Mouse (Mus musculus): Measurements from ENCODE around the gene Atp8a2. TPM values are rescaled to one million over a fixed set of nuclear protein-coding genes. Genes with fewer than 3 reads are reported as not detected.
A peak's percentile ranks its signal among the peaks of the same experiment; 100 is the strongest.

Gene Atp8a2
- polyA plus RNA-seq, 1 experiment from 2014 or later, result 7.4 TPM

- no peak for DNase-seq (ENCODE audit: low spot score, missing footprints)
- no peak overlapping the region for H3K27ac ChIP-seq (ENCODE audit: low read depth, low read length)
- no peak for ATAC-seq (ENCODE audit: low FRiP score)
- WGBS, result 87% methylated on average over 1 of the region's 1 CpGs
- no peaks in the 10 kb centered on the region for H3K9me3 ChIP-seq (ENCODE audit: control insufficient read depth, low read length)
- H3K27me3 ChIP-seq (ENCODE audit: control insufficient read depth, insufficient read depth, low read length), result no peaks in the 10 kb centered on the region
- no peak overlapping the region for H3K4me2 ChIP-seq
- no peak overlapping the region for H3K4me3 ChIP-seq (ENCODE audit: low read depth, low read length)
- no peak overlapping the region for H3K9ac ChIP-seq (ENCODE audit: low read length)
- no peaks in the 10 kb centered on the region for H3K4me1 ChIP-seq (ENCODE audit: control insufficient read depth, insufficient read depth, low read length)
- no peaks in the 10 kb centered on the region for H3K36me3 ChIP-seq (ENCODE audit: control insufficient read depth, insufficient read depth, low read length)
Observed at GRCm38 (mm10) chr14:60194606-60195005, 2.4 kb downstream of the Atp8a2 start.

- Histone ChIP-seq H3K27me3 (ENCODE audit: control insufficient read depth, insufficient read depth, low read length) (no peaks in the 10 kb centered on the region), H3K27ac (ENCODE audit: low read depth, low read length) (no peak overlapping the region), H3K9ac (ENCODE audit: low read length) (no peak overlapping the region), H3K4me3 (ENCODE audit: low read depth, low read length) (no peak overlapping the region), H3K36me3 (ENCODE audit: control insufficient read depth, insufficient read depth, low read length) (no peaks in the 10 kb centered on the region), H3K4me2 (no peak overlapping the region), H3K4me1 (ENCODE audit: control insufficient read depth, insufficient read depth, low read length) (no peaks in the 10 kb centered on the region), H3K9me3 (ENCODE audit: control insufficient read depth, low read length) (no peaks in the 10 kb centered on the region)
- WGBS, result 92% methylated on average over 5 of the region's 5 CpGs
- no peak for ATAC-seq (ENCODE audit: low FRiP score)
- DNase-seq (ENCODE audit: low spot score, missing footprints), result no peak
Observed at GRCm38 (mm10) chr14:60189771-60190170, 7.2 kb downstream of the Atp8a2 start.

- ATAC-seq (ENCODE audit: low FRiP score), result no peak
- no peak overlapping the region for H3K4me2 ChIP-seq
- 76% methylated on average over 5 of the region's 5 CpGs for WGBS
Observed at GRCm38 (mm10) chr14:60188201-60188825, 8.7 kb downstream of the Atp8a2 start.

GRCm38 (mm10) chr14:60181306-60181705, 15.7 kb downstream of the Atp8a2 start:
- 91% methylated on average over 2 of the region's 2 CpGs for WGBS
- Histone ChIP-seq H3K27me3 (ENCODE audit: control insufficient read depth, insufficient read depth, low read length) (peaks cover 12% of the 10 kb centered on the region), H3K4me2 (no peak overlapping the region), H3K4me3 (ENCODE audit: low read depth, low read length) (no peak overlapping the region), H3K9ac (ENCODE audit: low read length) (no peak overlapping the region), H3K4me1 (ENCODE audit: control insufficient read depth, insufficient read depth, low read length) (0 out of 2 replicates have a peak, but pooled peaks cover 2% of the 10 kb centered on the region), H3K27ac (ENCODE audit: low read depth, low read length) (no peak overlapping the region), H3K9me3 (ENCODE audit: control insufficient read depth, low read length) (no peaks in the 10 kb centered on the region), H3K36me3 (ENCODE audit: control insufficient read depth, insufficient read depth, low read length) (no peaks in the 10 kb centered on the region)
- no peak for DNase-seq (ENCODE audit: low spot score, missing footprints)
- ATAC-seq (ENCODE audit: low FRiP score), result no peak

More at GRCm38 (mm10) chr14:60188201-60188825, 8.7 kb downstream of the Atp8a2 start:
- H3K4me1 ChIP-seq (ENCODE audit: control insufficient read depth, insufficient read depth, low read length), result no peaks in the 10 kb centered on the region
- DNase-seq (ENCODE audit: low spot score, missing footprints), result no peak
- H3K4me3 ChIP-seq (ENCODE audit: low read depth, low read length), result no peak overlapping the region
- H3K9ac ChIP-seq (ENCODE audit: low read length), result no peak overlapping the region
- H3K9me3 ChIP-seq (ENCODE audit: control insufficient read depth, low read length), result no peaks in the 10 kb centered on the region
- H3K27ac ChIP-seq (ENCODE audit: low read depth, low read length), result no peak overlapping the region
- no peaks in the 10 kb centered on the region for H3K36me3 ChIP-seq (ENCODE audit: control insufficient read depth, insufficient read depth, low read length)
- no peaks in the 10 kb centered on the region for H3K27me3 ChIP-seq (ENCODE audit: control insufficient read depth, insufficient read depth, low read length)

GRCm38 (mm10) chr14:60178571-60178955, 18.4 kb downstream of the Atp8a2 start:
- Histone ChIP-seq H3K4me1 (ENCODE audit: control insufficient read depth, insufficient read depth, low read length) (0 out of 2 replicates have a peak, but pooled peaks cover 2% of the 10 kb centered on the region), H3K27ac (ENCODE audit: low read depth, low read length) (no peak overlapping the region), H3K4me3 (ENCODE audit: low read depth, low read length) (no peak overlapping the region), H3K36me3 (ENCODE audit: control insufficient read depth, insufficient read depth, low read length) (no peaks in the 10 kb centered on the region), H3K9me3 (ENCODE audit: control insufficient read depth, low read length) (no peaks in the 10 kb centered on the region), H3K4me2 (no peak overlapping the region), H3K27me3 (ENCODE audit: control insufficient read depth, insufficient read depth, low read length) (peaks cover 23% of the 10 kb centered on the region), H3K9ac (ENCODE audit: low read length) (no peak overlapping the region)
- WGBS, result 35% methylated on average over 2 of the region's 2 CpGs
- ATAC-seq (ENCODE audit: low FRiP score) (no peak), DNase-seq (ENCODE audit: low spot score, missing footprints) (no peak)

GRCm38 (mm10) chr14:60177614-60178570, 19.1 kb downstream of the Atp8a2 start:
- Histone ChIP-seq H3K27me3 (ENCODE audit: control insufficient read depth, insufficient read depth, low read length) (peaks cover 23% of the 10 kb centered on the region), H3K9me3 (ENCODE audit: control insufficient read depth, low read length) (no peaks in the 10 kb centered on the region), H3K27ac (ENCODE audit: low read depth, low read length) (no peak overlapping the region), H3K36me3 (ENCODE audit: control insufficient read depth, insufficient read depth, low read length) (no peaks in the 10 kb centered on the region), H3K4me2 (peak overlapping the region; percentile 98), H3K9ac (ENCODE audit: low read length) (peak overlapping the region; percentile 78), H3K4me1 (ENCODE audit: control insufficient read depth, insufficient read depth, low read length) (peaks cover 4% of the 10 kb centered on the region; the same call in 1 of the 2 replicates), H3K4me3 (ENCODE audit: low read depth, low read length) (peak overlapping the region; percentile 71)
- peak; percentile 3; the same call in 1 of the 2 replicates for ATAC-seq (ENCODE audit: low FRiP score)
- 20% methylated on average over 37 of the region's 37 CpGs for WGBS
- peak; percentile 91 for DNase-seq (ENCODE audit: low spot score, missing footprints)

- Histone ChIP-seq H3K4me2 (peak overlapping the region; percentile 98), H3K36me3 (ENCODE audit: control insufficient read depth, insufficient read depth, low read length) (no peaks in the 10 kb centered on the region), H3K4me3 (ENCODE audit: low read depth, low read length) (peak overlapping the region; percentile 71), H3K27me3 (ENCODE audit: control insufficient read depth, insufficient read depth, low read length) (peaks cover 23% of the 10 kb centered on the region), H3K9me3 (ENCODE audit: control insufficient read depth, low read length) (no peaks in the 10 kb centered on the region), H3K27ac (ENCODE audit: low read depth, low read length) (no peak overlapping the region), H3K4me1 (ENCODE audit: control insufficient read depth, insufficient read depth, low read length) (peaks cover 7% of the 10 kb centered on the region; the same call in 1 of the 2 replicates), H3K9ac (ENCODE audit: low read length) (peak overlapping the region; percentile 78)
- DNase-seq (ENCODE audit: low spot score, missing footprints) (peak; percentile 94), ATAC-seq (ENCODE audit: low FRiP score) (peak; percentile 92)
- WGBS, result under 1% methylated on average over 73 of the region's 84 CpGs
Observed at GRCm38 (mm10) chr14:60176891-60177613, 19.9 kb downstream of the Atp8a2 start.

- H3K27me3 ChIP-seq (ENCODE audit: control insufficient read depth, insufficient read depth, low read length), result peaks cover 23% of the 10 kb centered on the region
- DNase-seq (ENCODE audit: low spot score, missing footprints), result no peak
- H3K27ac ChIP-seq (ENCODE audit: low read depth, low read length), result no peak overlapping the region
- peak overlapping the region; percentile 98 for H3K4me2 ChIP-seq
- no peak; the same call in 1 of the 2 replicates for ATAC-seq (ENCODE audit: low FRiP score)
- H3K4me1 ChIP-seq (ENCODE audit: control insufficient read depth, insufficient read depth, low read length), result peaks cover 7% of the 10 kb centered on the region; the same call in 1 of the 2 replicates
- peak overlapping the region; percentile 71 for H3K4me3 ChIP-seq (ENCODE audit: low read depth, low read length)
- no peaks in the 10 kb centered on the region for H3K9me3 ChIP-seq (ENCODE audit: control insufficient read depth, low read length)
- H3K9ac ChIP-seq (ENCODE audit: low read length), result peak overlapping the region; percentile 78; the same call in 1 of the 2 replicates
- H3K36me3 ChIP-seq (ENCODE audit: control insufficient read depth, insufficient read depth, low read length), result no peaks in the 10 kb centered on the region
- WGBS, result 27% methylated on average over 9 of the region's 9 CpGs
Observed at GRCm38 (mm10) chr14:60176469-60176890, 20.5 kb downstream of the Atp8a2 start.

Measured in midbrain, embryonic 11.5 days (tissue).